Mouse (Mus musculus) lung, postnatal 0 days (tissue): ENCODE results near the gene Col19a1.

Experiments
- CTCF ChIP-seq: IDR thresholded peaks from 2 replicates; pipeline ENCODE4 v1.5.1; 2016; ENCODE audit warnings: antibody characterized with exemption, mild to moderate bottlenecking
- EP300 ChIP-seq: IDR thresholded peaks from 2 replicates; pipeline ENCODE4 v1.6.1; 2016; ENCODE audit warnings: antibody characterized with exemption, mild to moderate bottlenecking, control low read depth

DNA sequence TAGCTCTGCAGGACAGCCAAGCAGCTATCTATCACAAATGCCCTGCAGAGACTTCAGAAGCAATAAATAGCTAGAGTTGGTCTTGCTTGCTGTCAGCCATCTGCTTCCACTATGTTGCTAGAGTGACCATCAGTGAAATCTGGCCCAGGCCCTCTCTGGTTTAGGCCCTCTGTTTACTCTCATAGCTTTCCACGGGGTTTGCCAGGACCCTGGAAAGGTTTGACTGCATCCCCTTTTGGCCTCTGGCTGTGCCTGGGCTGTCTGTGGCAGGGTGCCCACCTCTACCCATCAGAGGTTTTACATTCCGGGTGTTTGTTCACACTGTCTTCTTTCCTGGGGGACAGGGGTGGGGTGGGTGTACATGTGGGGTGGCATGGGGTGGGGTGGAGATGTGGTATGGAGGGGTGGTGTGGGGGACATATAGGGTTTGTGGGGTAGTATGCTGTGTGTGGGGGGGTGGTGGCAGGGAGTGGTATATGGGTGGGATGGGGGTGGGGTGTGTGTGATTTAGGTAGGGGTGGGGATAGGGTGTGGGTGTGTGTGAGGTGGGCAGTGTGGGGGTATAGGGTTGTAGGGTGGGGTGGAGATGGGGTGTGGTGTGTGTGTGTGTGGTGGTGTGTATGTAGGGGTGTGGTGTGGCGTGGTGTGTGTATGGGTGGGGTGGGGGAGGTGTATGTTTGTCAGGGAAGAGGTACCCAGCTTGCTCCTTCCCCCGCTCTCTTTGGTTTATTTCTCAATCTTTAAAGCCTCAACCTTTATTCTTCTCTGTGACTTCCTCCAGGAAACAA, 214.6 kb downstream of the Col19a1 start:
- no peak for TF ChIP-seq CTCF
- no peak for TF ChIP-seq EP300
